Mouse (Mus musculus): Measurements from ENCODE around the gene Ssr3. TPM values are rescaled to one million over a fixed set of nuclear protein-coding genes. Genes with fewer than 3 reads are reported as not detected.

The Ssr3 gene
- polyA plus RNA-seq, 1 experiment from 2014 or later: 228 TPM

DNA sequence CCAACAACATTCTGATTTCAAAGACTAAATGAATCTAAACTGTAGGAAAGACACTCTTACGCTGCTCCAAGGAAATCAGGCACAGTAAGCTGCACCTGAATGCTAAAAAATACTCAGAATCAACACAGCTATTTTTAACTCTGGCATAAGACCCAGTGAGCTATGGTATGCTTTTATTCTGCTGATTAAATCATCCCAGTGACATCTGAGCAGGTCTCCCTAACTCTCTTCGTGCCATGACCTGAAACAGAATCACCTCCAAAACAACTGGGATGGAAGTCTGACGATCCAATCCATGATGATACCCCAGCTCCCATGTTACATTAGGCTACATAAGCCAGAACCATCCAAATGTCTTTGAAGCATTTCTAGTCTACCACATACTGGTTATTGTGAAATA, 8.0 kb downstream of the Ssr3 start:
- Histone ChIP-seq H3K4me1 (replicated peaks; ENCODE audit: control insufficient read depth, insufficient read depth, low read length) (no peaks in the 10 kb centered on the region), H3K27me3 (replicated peaks; ENCODE audit: control insufficient read depth, insufficient read depth, low read length) (no peaks in the 10 kb centered on the region), H3K4me2 (no peak overlapping the region), H3K27ac (ENCODE audit: low read depth, low read length) (no peak overlapping the region), H3K36me3 (ENCODE audit: control insufficient read depth, insufficient read depth, low read length) (peaks cover 40% of the 10 kb centered on the region), H3K9me3 (ENCODE audit: control insufficient read depth, low read length) (no peaks in the 10 kb centered on the region), H3K9ac (ENCODE audit: low read depth, low read length) (no peak overlapping the region), H3K4me3 (ENCODE audit: low read depth, low read length) (no peak overlapping the region)
- 90% methylated on average over 3 of the region's 3 CpGs for WGBS
- no peak for ATAC-seq (replicated peaks; ENCODE audit: low FRiP score)
- no peak for DNase-seq (ENCODE audit: low spot score)

DNA sequence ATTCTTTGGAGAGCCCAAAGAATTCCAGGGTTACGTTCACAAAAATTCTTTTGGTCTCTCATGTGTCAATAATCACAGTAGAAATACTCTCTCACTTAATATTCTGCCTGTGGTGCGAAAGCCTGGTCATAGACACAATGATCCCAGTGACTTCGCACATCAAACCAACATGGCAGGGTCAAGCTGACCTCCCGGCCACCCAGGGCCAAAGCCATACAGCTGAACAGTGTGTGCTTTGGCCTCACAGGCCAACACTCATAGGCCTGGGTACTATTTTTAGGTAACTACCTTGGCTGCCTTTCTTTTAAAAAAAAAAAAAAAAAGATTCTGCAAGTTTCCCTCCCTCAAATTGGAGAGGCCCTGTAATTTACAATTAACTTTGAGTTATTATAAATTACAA, 11.3 kb downstream of the Ssr3 start:
- WGBS: 90% methylated on average over 4 of the region's 4 CpGs
- H3K36me3 ChIP-seq (ENCODE audit: control insufficient read depth, insufficient read depth, low read length): peaks cover 22% of the 10 kb centered on the region
- no peak overlapping the region for H3K4me3 ChIP-seq (ENCODE audit: low read depth, low read length)
- H3K27ac ChIP-seq (ENCODE audit: low read depth, low read length): no peak overlapping the region
- H3K4me1 ChIP-seq (replicated peaks; ENCODE audit: control insufficient read depth, insufficient read depth, low read length): no peaks in the 10 kb centered on the region
- H3K4me2 ChIP-seq: no peak overlapping the region
- ATAC-seq (replicated peaks; ENCODE audit: low FRiP score): no peak
- no peak overlapping the region for H3K9ac ChIP-seq (ENCODE audit: low read depth, low read length)
- no peaks in the 10 kb centered on the region for H3K9me3 ChIP-seq (ENCODE audit: control insufficient read depth, low read length)
- H3K27me3 ChIP-seq (replicated peaks; ENCODE audit: control insufficient read depth, insufficient read depth, low read length): no peaks in the 10 kb centered on the region
- DNase-seq (ENCODE audit: low spot score): no peak

DNA sequence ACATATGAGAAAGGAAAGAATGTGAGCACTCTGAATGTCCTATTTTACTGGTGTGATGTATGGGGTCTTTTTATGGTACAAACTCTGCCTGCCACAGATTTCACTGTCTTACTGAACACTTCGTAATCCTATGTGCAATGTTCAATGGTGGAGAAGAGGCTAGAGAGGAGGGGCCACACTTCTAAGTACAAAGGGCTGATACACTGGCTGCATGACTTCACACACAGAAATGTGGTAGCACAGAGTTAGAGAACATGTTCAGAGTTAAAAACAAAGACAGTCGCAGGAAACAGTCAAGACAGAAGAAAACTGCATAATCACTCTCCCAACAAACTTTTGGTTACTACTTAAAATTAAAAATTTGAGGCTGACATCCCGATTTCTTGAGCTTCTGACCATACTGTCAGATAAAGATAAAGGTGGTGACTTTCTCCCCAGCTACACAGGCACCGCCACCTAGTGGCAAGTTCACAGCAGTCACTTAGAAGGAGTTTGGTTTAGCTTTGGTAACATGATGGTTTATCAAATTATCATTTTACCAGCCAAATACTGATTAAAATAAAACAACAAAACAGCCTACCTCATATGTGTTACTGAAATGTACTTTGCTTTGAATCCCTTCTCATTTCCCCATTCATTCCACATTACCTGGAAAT, 12.4 kb downstream of the Ssr3 start:
- Histone ChIP-seq H3K4me2 (no peak overlapping the region), H3K36me3 (ENCODE audit: control insufficient read depth, insufficient read depth, low read length) (peaks cover 18% of the 10 kb centered on the region), H3K4me3 (ENCODE audit: low read depth, low read length) (no peak overlapping the region), H3K9ac (ENCODE audit: low read depth, low read length) (no peak overlapping the region), H3K27me3 (replicated peaks; ENCODE audit: control insufficient read depth, insufficient read depth, low read length) (no peaks in the 10 kb centered on the region), H3K27ac (ENCODE audit: low read depth, low read length) (no peak overlapping the region), H3K9me3 (ENCODE audit: control insufficient read depth, low read length) (no peaks in the 10 kb centered on the region), H3K4me1 (replicated peaks; ENCODE audit: control insufficient read depth, insufficient read depth, low read length) (no peaks in the 10 kb centered on the region)
- DNase-seq (ENCODE audit: low spot score) (no peak), ATAC-seq (replicated peaks; ENCODE audit: low FRiP score) (no peak)
- WGBS: 73% methylated on average over 4 of the region's 4 CpGs

DNA sequence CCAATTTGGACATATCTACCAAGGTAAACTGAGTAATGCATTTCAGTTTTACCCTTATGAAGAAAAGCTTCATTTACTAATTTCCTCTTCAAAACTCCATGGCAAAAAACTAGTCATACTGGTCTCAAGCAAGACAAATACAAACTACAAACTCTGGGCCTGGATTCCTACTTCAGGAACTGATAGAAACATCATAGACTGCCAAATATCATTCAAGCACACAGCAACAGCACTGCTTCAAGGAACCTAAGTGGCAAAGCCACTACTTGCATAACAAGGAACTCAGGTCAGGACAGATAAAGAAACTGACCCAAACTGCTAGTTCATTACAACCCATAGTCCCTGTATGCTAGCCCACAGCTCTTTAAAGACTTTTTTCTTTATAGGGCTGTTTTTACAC, 13.7 kb downstream of the Ssr3 start:
- ATAC-seq (replicated peaks; ENCODE audit: low FRiP score): no peak
- H3K9ac ChIP-seq (ENCODE audit: low read depth, low read length): no peak overlapping the region
- H3K36me3 ChIP-seq (ENCODE audit: control insufficient read depth, insufficient read depth, low read length): peaks cover 18% of the 10 kb centered on the region

DNA sequence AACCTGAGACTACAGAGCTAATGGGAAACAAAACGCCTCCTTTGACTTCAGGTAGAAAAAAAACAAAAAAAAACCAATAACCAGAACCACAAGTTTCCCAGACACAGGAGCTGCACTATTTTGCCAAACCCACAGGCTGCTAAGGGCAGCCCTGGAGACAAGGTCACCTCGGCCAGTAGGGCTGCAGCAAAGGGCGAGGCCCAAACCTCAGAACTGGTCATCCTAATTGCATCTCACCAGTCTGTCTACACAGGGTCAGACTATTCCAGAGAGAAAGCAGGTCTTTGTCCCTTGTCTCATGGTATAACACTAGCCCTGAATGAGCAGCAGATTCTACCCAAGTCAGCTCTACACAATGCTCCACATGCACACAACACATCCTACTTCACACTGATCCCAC, 17.7 kb downstream of the Ssr3 start:
- Histone ChIP-seq H3K36me3 (ENCODE audit: control insufficient read depth, insufficient read depth, low read length) (peaks cover 10% of the 10 kb centered on the region; the same call in 1 of the 2 replicates), H3K4me3 (ENCODE audit: low read depth, low read length) (no peak overlapping the region), H3K4me1 (replicated peaks; ENCODE audit: control insufficient read depth, insufficient read depth, low read length) (no peaks in the 10 kb centered on the region), H3K27ac (ENCODE audit: low read depth, low read length) (no peak overlapping the region), H3K9me3 (ENCODE audit: control insufficient read depth, low read length) (no peaks in the 10 kb centered on the region), H3K4me2 (no peak overlapping the region), H3K27me3 (replicated peaks; ENCODE audit: control insufficient read depth, insufficient read depth, low read length) (no peaks in the 10 kb centered on the region), H3K9ac (ENCODE audit: low read depth, low read length) (no peak overlapping the region)
- WGBS: 87% methylated on average over 3 of the region's 3 CpGs
- no peak for ATAC-seq (replicated peaks; ENCODE audit: low FRiP score)
- no peak for DNase-seq (ENCODE audit: low spot score)

More for the DNA sequence above, 13.7 kb downstream of the Ssr3 start:
- H3K27me3 ChIP-seq (replicated peaks; ENCODE audit: control insufficient read depth, insufficient read depth, low read length): no peaks in the 10 kb centered on the region
- no peaks in the 10 kb centered on the region for H3K9me3 ChIP-seq (ENCODE audit: control insufficient read depth, low read length)
- H3K4me1 ChIP-seq (replicated peaks; ENCODE audit: control insufficient read depth, insufficient read depth, low read length): no peaks in the 10 kb centered on the region
- H3K4me3 ChIP-seq (ENCODE audit: low read depth, low read length): no peak overlapping the region
- no peak overlapping the region for H3K4me2 ChIP-seq
- no peak for DNase-seq (ENCODE audit: low spot score)
- no peak overlapping the region for H3K27ac ChIP-seq (ENCODE audit: low read depth, low read length)

DNA sequence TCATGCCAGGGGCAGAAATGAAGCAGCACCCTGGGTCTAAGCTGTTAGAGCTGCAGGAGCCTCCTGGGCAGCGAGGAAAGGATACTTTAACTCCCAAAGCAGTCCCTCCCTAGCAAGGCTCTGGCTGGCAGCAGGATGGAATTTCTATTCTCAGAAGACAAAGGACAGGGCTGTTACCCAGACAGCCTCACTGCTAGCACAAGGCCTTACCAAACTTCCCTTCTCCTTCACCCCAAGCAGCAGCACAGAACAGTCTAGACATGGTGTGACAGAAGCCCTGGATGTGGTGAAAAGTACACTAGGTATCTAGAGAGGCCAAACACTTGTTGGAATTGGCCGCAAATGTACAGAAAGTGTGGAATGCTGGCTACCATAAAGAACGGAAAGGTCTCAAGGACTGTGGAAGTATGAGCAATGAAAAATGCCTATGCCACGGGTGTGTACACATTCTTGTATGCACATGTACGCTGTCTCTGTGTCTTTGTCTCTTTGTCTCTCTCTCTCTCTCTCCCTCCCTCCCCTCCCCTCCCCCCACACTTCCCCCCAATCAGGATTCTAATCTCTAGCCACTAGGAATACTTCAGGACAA, 18.7 kb downstream of the Ssr3 start:
- Histone ChIP-seq H3K9ac (ENCODE audit: low read depth, low read length) (no peak overlapping the region), H3K36me3 (ENCODE audit: control insufficient read depth, insufficient read depth, low read length) (peaks cover 8% of the 10 kb centered on the region; the same call in 1 of the 2 replicates), H3K4me3 (ENCODE audit: low read depth, low read length) (no peak overlapping the region), H3K27ac (ENCODE audit: low read depth, low read length) (no peak overlapping the region), H3K27me3 (replicated peaks; ENCODE audit: control insufficient read depth, insufficient read depth, low read length) (no peaks in the 10 kb centered on the region), H3K4me2 (no peak overlapping the region), H3K9me3 (ENCODE audit: control insufficient read depth, low read length) (no peaks in the 10 kb centered on the region), H3K4me1 (replicated peaks; ENCODE audit: control insufficient read depth, insufficient read depth, low read length) (no peaks in the 10 kb centered on the region)
- DNase-seq (ENCODE audit: low spot score) (no peak), ATAC-seq (replicated peaks; ENCODE audit: low FRiP score) (no peak)
- WGBS: 87% methylated on average over 5 of the region's 5 CpGs

DNA sequence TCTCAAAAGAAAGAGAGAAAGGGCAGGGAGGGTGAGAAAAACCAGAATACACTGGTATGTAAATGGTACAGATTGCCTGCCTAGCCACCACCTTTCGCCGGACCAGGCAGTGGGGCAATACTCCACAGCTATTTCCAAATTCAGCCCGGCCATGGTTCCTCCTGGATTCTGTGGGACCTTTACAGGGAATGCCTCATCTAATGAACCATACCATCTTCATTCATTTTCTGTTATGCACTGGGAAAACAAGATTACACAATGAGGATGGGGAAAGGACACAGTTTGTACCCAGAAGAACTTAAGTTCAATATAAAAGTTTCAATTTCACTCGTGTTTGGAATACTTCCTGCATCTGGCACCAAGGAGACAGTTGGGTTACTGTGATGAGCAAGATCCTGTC, 19.9 kb downstream of the Ssr3 start:
- Histone ChIP-seq H3K36me3 (ENCODE audit: control insufficient read depth, insufficient read depth, low read length) (peaks cover 6% of the 10 kb centered on the region; the same call in 1 of the 2 replicates), H3K4me3 (ENCODE audit: low read depth, low read length) (no peak overlapping the region), H3K4me2 (no peak overlapping the region), H3K9me3 (ENCODE audit: control insufficient read depth, low read length) (no peaks in the 10 kb centered on the region), H3K27ac (ENCODE audit: low read depth, low read length) (no peak overlapping the region), H3K9ac (ENCODE audit: low read depth, low read length) (no peak overlapping the region), H3K4me1 (replicated peaks; ENCODE audit: control insufficient read depth, insufficient read depth, low read length) (no peaks in the 10 kb centered on the region), H3K27me3 (replicated peaks; ENCODE audit: control insufficient read depth, insufficient read depth, low read length) (no peaks in the 10 kb centered on the region)
- WGBS: 90% methylated on average over 4 of the region's 4 CpGs
- no peak for DNase-seq (ENCODE audit: low spot score)
- ATAC-seq (replicated peaks; ENCODE audit: low FRiP score): no peak

DNA sequence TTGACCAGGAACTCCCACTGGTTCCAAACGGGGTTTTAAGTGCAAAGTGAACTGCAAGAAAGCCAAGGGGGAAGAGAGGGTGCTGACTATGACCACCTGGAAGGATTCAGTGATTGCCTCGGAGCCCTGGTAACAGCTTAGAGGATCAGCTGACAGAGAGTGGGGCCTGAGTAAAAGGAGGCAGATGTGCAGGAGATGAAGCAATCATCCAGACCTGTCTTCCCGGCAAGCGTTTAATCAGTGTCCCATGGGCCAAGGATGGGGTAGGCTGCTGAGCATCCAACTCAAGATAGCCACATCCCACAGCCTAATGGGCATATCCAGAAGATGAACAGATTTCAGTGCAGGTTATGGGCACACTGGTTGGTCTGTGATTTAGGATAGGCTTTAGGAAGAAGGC, 24.5 kb downstream of the Ssr3 start:
- ATAC-seq (replicated peaks; ENCODE audit: low FRiP score): no peak
- no peak for DNase-seq (ENCODE audit: low spot score)
- Histone ChIP-seq H3K9me3 (ENCODE audit: control insufficient read depth, low read length) (no peaks in the 10 kb centered on the region), H3K4me3 (ENCODE audit: low read depth, low read length) (no peak overlapping the region), H3K4me1 (replicated peaks; ENCODE audit: control insufficient read depth, insufficient read depth, low read length) (no peaks in the 10 kb centered on the region), H3K36me3 (ENCODE audit: control insufficient read depth, insufficient read depth, low read length) (peaks cover 6% of the 10 kb centered on the region; the same call in 1 of the 2 replicates), H3K4me2 (no peak overlapping the region), H3K27ac (ENCODE audit: low read depth, low read length) (no peak overlapping the region), H3K27me3 (replicated peaks; ENCODE audit: control insufficient read depth, insufficient read depth, low read length) (no peaks in the 10 kb centered on the region), H3K9ac (ENCODE audit: low read depth, low read length) (no peak overlapping the region)
- WGBS: 66% methylated on average over 4 of the region's 4 CpGs

Measured in liver, embryonic 11.5 days (tissue).